Mouse (Mus musculus): Measurements from ENCODE around the gene Btbd35f22. TPM values are rescaled to one million over a fixed set of nuclear protein-coding genes. Genes with fewer than 3 reads are reported as not detected.

The Btbd35f22 gene
- polyA plus RNA-seq (2012; rRNA removed; ENCODE audit: low replicate concordance), result not detected in 2 replicates

DNA sequence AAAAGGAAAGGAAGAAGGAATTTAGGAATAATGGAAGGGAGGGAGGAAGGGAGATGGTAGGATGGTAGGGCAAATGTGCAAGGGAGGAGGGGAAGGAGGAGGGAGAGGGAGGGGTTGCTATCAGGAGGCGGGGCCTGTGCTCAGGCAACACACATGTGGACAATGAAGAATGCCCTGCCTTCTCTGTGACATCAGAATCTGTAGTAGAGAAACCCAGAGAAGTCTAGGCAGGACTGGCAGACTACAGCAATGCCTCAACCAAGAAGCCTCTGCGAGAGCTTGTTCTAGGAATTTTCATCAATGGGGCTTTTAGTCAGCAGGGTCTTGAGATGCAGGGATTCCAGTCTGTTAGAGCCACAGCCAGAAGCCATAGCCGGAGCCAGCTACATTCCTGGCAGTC is at the start of gene Btbd35f22:
Gene Btbd35f22 (plus strand): TSS at position 301 of the 400 bp plus-strand sequence.

Other genes with a start within 250 kb of the Btbd35f22 start
- gene Gm21637, start 85.8 kb upstream of the Btbd35f22 start, polyA plus RNA-seq (2012; rRNA removed; ENCODE audit: low replicate concordance), result not detected in 2 replicates
- not detected in 2 replicates for gene Btbd35f2, start 230.6 kb downstream of the Btbd35f22 start, polyA plus RNA-seq (2012; rRNA removed; ENCODE audit: low replicate concordance)

Data from mammary gland, adult 2 months (tissue).